Mouse (Mus musculus) lung, postnatal 0 days (tissue): ENCODE results near the gene Khk.

ENCODE experiments used
- CTCF ChIP-seq: IDR thresholded peaks from 2 replicates; pipeline ENCODE4 v1.5.1; 2016; ENCODE audit warnings: antibody characterized with exemption, mild to moderate bottlenecking
- EP300 ChIP-seq: IDR thresholded peaks from 2 replicates; pipeline ENCODE4 v1.6.1; 2016; ENCODE audit warnings: antibody characterized with exemption, mild to moderate bottlenecking, control low read depth

DNA sequence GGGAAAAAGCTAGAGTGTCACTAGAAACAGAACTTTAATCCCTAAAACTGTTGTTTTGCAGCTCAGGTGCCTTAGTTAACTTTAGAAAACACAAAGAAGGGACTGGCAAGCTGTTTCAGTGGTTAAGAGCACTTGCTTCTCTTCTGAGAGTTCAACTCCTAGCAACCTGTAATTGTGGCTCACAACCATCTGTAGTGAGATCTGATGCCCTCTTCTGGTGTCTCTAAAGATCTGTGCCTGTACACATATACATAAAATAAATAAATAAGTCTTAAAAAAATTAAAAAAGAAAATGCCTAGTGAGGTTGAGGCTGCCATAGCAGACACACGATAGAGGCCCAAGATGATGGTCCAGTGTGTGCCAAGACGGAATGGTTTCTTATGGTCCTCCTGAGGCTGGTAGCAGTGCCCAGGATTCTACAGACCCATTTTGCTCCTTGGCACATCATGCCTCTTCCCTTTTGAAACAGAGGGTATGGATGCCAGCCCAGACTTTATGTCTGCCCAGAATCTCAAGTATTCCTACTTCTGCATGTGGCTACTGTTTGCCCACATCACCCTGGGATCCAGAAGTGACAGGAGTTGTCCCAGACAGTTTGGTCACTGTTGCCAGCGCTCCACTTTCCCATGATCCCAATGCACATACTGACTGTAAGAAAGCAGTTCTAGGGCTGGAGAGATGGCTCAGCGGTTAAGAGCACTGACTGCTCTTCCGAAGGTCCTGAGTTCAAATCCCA is 13.7 kb downstream of the Khk start:
- TF ChIP-seq CTCF = peak; percentile 39
- no peak for TF ChIP-seq EP300
